Mouse (Mus musculus): Measurements from ENCODE around the gene Primpol. TPM values are rescaled to one million over a fixed set of nuclear protein-coding genes. Genes with fewer than 3 reads are reported as not detected.

Primpol gene
- polyA plus RNA-seq, 1 experiment from 2014 or later = 11.0 TPM

GRCm38 (mm10) chr8:46546431-46547176 lies 70.4 kb downstream of the Primpol start:
- 87% methylated on average over 11 of the region's 11 CpGs for WGBS
- no peaks in the 10 kb centered on the region for H3K4me1 ChIP-seq (ENCODE audit: control insufficient read depth, insufficient read depth, low read length)
- no peak overlapping the region for H3K4me3 ChIP-seq (ENCODE audit: low read depth, low read length)
- H3K27ac ChIP-seq (replicated peaks; ENCODE audit: low read depth, low read length) = no peak overlapping the region
- H3K9ac ChIP-seq (ENCODE audit: low read length) = no peak overlapping the region
- H3K36me3 ChIP-seq (ENCODE audit: control insufficient read depth, insufficient read depth, low read length) = no peaks in the 10 kb centered on the region
- no peaks in the 10 kb centered on the region for H3K9me3 ChIP-seq (ENCODE audit: control insufficient read depth, low read length)
- H3K27me3 ChIP-seq (ENCODE audit: control insufficient read depth, insufficient read depth, low read length) = no peaks in the 10 kb centered on the region
- H3K4me2 ChIP-seq (ENCODE audit: low read depth, severe bottlenecking) = no peak overlapping the region
- DNase-seq (ENCODE audit: low spot score) (no peak), ATAC-seq (ENCODE audit: insufficient number of reproducible peaks, low FRiP score, low TSS enrichment, low read depth) (no peak)

- DNase-seq (ENCODE audit: low spot score) (no peak), ATAC-seq (ENCODE audit: insufficient number of reproducible peaks, low FRiP score, low TSS enrichment, low read depth) (no peak)
- no peaks in the 10 kb centered on the region for H3K36me3 ChIP-seq (ENCODE audit: control insufficient read depth, insufficient read depth, low read length)
- H3K4me2 ChIP-seq (ENCODE audit: low read depth, severe bottlenecking) = no peak overlapping the region
- no peak overlapping the region for H3K9ac ChIP-seq (ENCODE audit: low read length)
- H3K4me1 ChIP-seq (ENCODE audit: control insufficient read depth, insufficient read depth, low read length) = no peaks in the 10 kb centered on the region
- WGBS = 89% methylated on average over 5 of the region's 5 CpGs
- no peak overlapping the region for H3K4me3 ChIP-seq (ENCODE audit: low read depth, low read length)
- H3K9me3 ChIP-seq (ENCODE audit: control insufficient read depth, low read length) = no peaks in the 10 kb centered on the region
- no peak overlapping the region for H3K27ac ChIP-seq (replicated peaks; ENCODE audit: low read depth, low read length)
- no peaks in the 10 kb centered on the region for H3K27me3 ChIP-seq (ENCODE audit: control insufficient read depth, insufficient read depth, low read length)
These were observed 71.2 kb downstream of the Primpol start for GRCm38 (mm10) chr8:46545854-46546253.

- H3K4me2 ChIP-seq (ENCODE audit: low read depth, severe bottlenecking) = no peak overlapping the region
- WGBS = 82% methylated on average over 6 of the region's 6 CpGs
These were observed 73.3 kb downstream of the Primpol start for GRCm38 (mm10) chr8:46543662-46544061.

GRCm38 (mm10) chr8:46543191-46543590 lies 73.8 kb downstream of the Primpol start:
- Histone ChIP-seq H3K36me3 (ENCODE audit: control insufficient read depth, insufficient read depth, low read length) (no peaks in the 10 kb centered on the region), H3K9me3 (ENCODE audit: control insufficient read depth, low read length) (no peaks in the 10 kb centered on the region), H3K4me3 (ENCODE audit: low read depth, low read length) (no peak overlapping the region), H3K27ac (replicated peaks; ENCODE audit: low read depth, low read length) (no peak overlapping the region), H3K27me3 (ENCODE audit: control insufficient read depth, insufficient read depth, low read length) (no peaks in the 10 kb centered on the region), H3K4me1 (ENCODE audit: control insufficient read depth, insufficient read depth, low read length) (no peaks in the 10 kb centered on the region), H3K4me2 (ENCODE audit: low read depth, severe bottlenecking) (no peak overlapping the region), H3K9ac (ENCODE audit: low read length) (no peak overlapping the region)
- ATAC-seq (ENCODE audit: insufficient number of reproducible peaks, low FRiP score, low TSS enrichment, low read depth) (no peak), DNase-seq (ENCODE audit: low spot score) (no peak)
- WGBS = 81% methylated on average over 7 of the region's 7 CpGs

More at GRCm38 (mm10) chr8:46543662-46544061, 73.3 kb downstream of the Primpol start:
- Histone ChIP-seq H3K9me3 (ENCODE audit: control insufficient read depth, low read length) (no peaks in the 10 kb centered on the region), H3K4me3 (ENCODE audit: low read depth, low read length) (no peak overlapping the region), H3K27me3 (ENCODE audit: control insufficient read depth, insufficient read depth, low read length) (no peaks in the 10 kb centered on the region), H3K36me3 (ENCODE audit: control insufficient read depth, insufficient read depth, low read length) (no peaks in the 10 kb centered on the region), H3K9ac (ENCODE audit: low read length) (no peak overlapping the region), H3K27ac (replicated peaks; ENCODE audit: low read depth, low read length) (no peak overlapping the region), H3K4me1 (ENCODE audit: control insufficient read depth, insufficient read depth, low read length) (no peaks in the 10 kb centered on the region)
- ATAC-seq (ENCODE audit: insufficient number of reproducible peaks, low FRiP score, low TSS enrichment, low read depth) (no peak), DNase-seq (ENCODE audit: low spot score) (no peak)

GRCm38 (mm10) chr8:46539701-46540100 lies 77.3 kb downstream of the Primpol start:
- DNase-seq (ENCODE audit: low spot score) = no peak
- Histone ChIP-seq H3K9me3 (ENCODE audit: control insufficient read depth, low read length) (no peaks in the 10 kb centered on the region), H3K9ac (ENCODE audit: low read length) (no peak overlapping the region), H3K4me2 (ENCODE audit: low read depth, severe bottlenecking) (no peak overlapping the region), H3K4me1 (ENCODE audit: control insufficient read depth, insufficient read depth, low read length) (no peaks in the 10 kb centered on the region), H3K36me3 (ENCODE audit: control insufficient read depth, insufficient read depth, low read length) (no peaks in the 10 kb centered on the region), H3K27me3 (ENCODE audit: control insufficient read depth, insufficient read depth, low read length) (no peaks in the 10 kb centered on the region), H3K4me3 (ENCODE audit: low read depth, low read length) (no peak overlapping the region), H3K27ac (replicated peaks; ENCODE audit: low read depth, low read length) (no peak overlapping the region)
- 72% methylated on average over 5 of the region's 5 CpGs for WGBS
- ATAC-seq (ENCODE audit: insufficient number of reproducible peaks, low FRiP score, low TSS enrichment, low read depth) = no peak

- DNase-seq (ENCODE audit: low spot score) = no peak
- Histone ChIP-seq H3K9me3 (ENCODE audit: control insufficient read depth, low read length) (no peaks in the 10 kb centered on the region), H3K27me3 (ENCODE audit: control insufficient read depth, insufficient read depth, low read length) (no peaks in the 10 kb centered on the region), H3K27ac (replicated peaks; ENCODE audit: low read depth, low read length) (no peak overlapping the region), H3K4me2 (ENCODE audit: low read depth, severe bottlenecking) (no peak overlapping the region), H3K9ac (ENCODE audit: low read length) (no peak overlapping the region), H3K4me1 (ENCODE audit: control insufficient read depth, insufficient read depth, low read length) (no peaks in the 10 kb centered on the region), H3K36me3 (ENCODE audit: control insufficient read depth, insufficient read depth, low read length) (no peaks in the 10 kb centered on the region), H3K4me3 (ENCODE audit: low read depth, low read length) (no peak overlapping the region)
- no peak for ATAC-seq (ENCODE audit: insufficient number of reproducible peaks, low FRiP score, low TSS enrichment, low read depth)
- 87% methylated on average over 7 of the region's 7 CpGs for WGBS
These were observed 83.1 kb downstream of the Primpol start for GRCm38 (mm10) chr8:46533926-46534325.

GRCm38 (mm10) chr8:46530541-46530940 lies 86.5 kb downstream of the Primpol start:
- Histone ChIP-seq H3K36me3 (ENCODE audit: control insufficient read depth, insufficient read depth, low read length) (no peaks in the 10 kb centered on the region), H3K4me2 (ENCODE audit: low read depth, severe bottlenecking) (no peak overlapping the region), H3K27me3 (ENCODE audit: control insufficient read depth, insufficient read depth, low read length) (no peaks in the 10 kb centered on the region), H3K9me3 (ENCODE audit: control insufficient read depth, low read length) (no peaks in the 10 kb centered on the region), H3K27ac (replicated peaks; ENCODE audit: low read depth, low read length) (no peak overlapping the region), H3K4me3 (ENCODE audit: low read depth, low read length) (no peak overlapping the region), H3K4me1 (ENCODE audit: control insufficient read depth, insufficient read depth, low read length) (no peaks in the 10 kb centered on the region), H3K9ac (ENCODE audit: low read length) (no peak overlapping the region)
- WGBS = 18% methylated on average over 4 of the region's 4 CpGs
- DNase-seq (ENCODE audit: low spot score) (no peak), ATAC-seq (ENCODE audit: insufficient number of reproducible peaks, low FRiP score, low TSS enrichment, low read depth) (no peak)

GRCm38 (mm10) chr8:46529508-46529907 lies 87.5 kb downstream of the Primpol start:
- DNase-seq (ENCODE audit: low spot score) (no peak), ATAC-seq (ENCODE audit: insufficient number of reproducible peaks, low FRiP score, low TSS enrichment, low read depth) (no peak)
- WGBS = 82% methylated on average over 4 of the region's 4 CpGs
- Histone ChIP-seq H3K9ac (ENCODE audit: low read length) (no peak overlapping the region), H3K4me3 (ENCODE audit: low read depth, low read length) (no peak overlapping the region), H3K9me3 (ENCODE audit: control insufficient read depth, low read length) (no peaks in the 10 kb centered on the region), H3K36me3 (ENCODE audit: control insufficient read depth, insufficient read depth, low read length) (no peaks in the 10 kb centered on the region), H3K27ac (replicated peaks; ENCODE audit: low read depth, low read length) (no peak overlapping the region), H3K4me1 (ENCODE audit: control insufficient read depth, insufficient read depth, low read length) (no peaks in the 10 kb centered on the region), H3K27me3 (ENCODE audit: control insufficient read depth, insufficient read depth, low read length) (no peaks in the 10 kb centered on the region), H3K4me2 (ENCODE audit: low read depth, severe bottlenecking) (no peak overlapping the region)

GRCm38 (mm10) chr8:46526821-46527220 lies 90.2 kb downstream of the Primpol start:
- WGBS = 84% methylated on average over 10 of the region's 10 CpGs
- H3K4me3 ChIP-seq (ENCODE audit: low read depth, low read length) = no peak overlapping the region
- H3K27ac ChIP-seq (replicated peaks; ENCODE audit: low read depth, low read length) = no peak overlapping the region
- no peak overlapping the region for H3K4me2 ChIP-seq (ENCODE audit: low read depth, severe bottlenecking)
- H3K36me3 ChIP-seq (ENCODE audit: control insufficient read depth, insufficient read depth, low read length) = no peaks in the 10 kb centered on the region
- no peak for ATAC-seq (ENCODE audit: insufficient number of reproducible peaks, low FRiP score, low TSS enrichment, low read depth)
- H3K9me3 ChIP-seq (ENCODE audit: control insufficient read depth, low read length) = no peaks in the 10 kb centered on the region
- H3K9ac ChIP-seq (ENCODE audit: low read length) = no peak overlapping the region
- no peak for DNase-seq (ENCODE audit: low spot score)
- H3K4me1 ChIP-seq (ENCODE audit: control insufficient read depth, insufficient read depth, low read length) = no peaks in the 10 kb centered on the region
- no peaks in the 10 kb centered on the region for H3K27me3 ChIP-seq (ENCODE audit: control insufficient read depth, insufficient read depth, low read length)

All from limb, embryonic 11.5 days (tissue).